Mouse (Mus musculus): Measurements from ENCODE around the gene Rpl12.

DNA sequence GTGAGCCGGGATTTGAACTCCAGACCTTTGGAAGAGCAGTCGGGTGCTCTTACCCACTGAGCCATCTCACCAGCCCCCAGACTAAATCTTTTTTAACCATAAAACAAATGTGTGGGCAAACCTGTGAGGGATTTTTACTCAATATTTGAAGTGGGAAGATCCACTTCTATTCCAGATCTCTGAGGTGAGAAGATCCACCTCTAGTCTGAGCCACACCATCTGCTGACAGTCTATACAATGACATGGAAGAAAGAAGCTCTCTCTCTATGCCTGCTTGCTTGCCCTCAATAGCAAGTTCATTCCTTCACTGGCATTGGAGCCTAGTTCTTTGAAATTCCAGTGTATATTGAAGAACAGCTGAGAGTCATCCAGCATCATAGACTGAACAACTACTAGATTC, 38.4 kb downstream of the Rpl12 start:
- TF ChIP-seq CTCF (IDR thresholded peaks at IDR 0.05; ENCODE audit: low read depth, low read length) (no peak), TAL1 (conservative IDR thresholded peaks at IDR 0.05; ENCODE audit: low read depth, low read length) (no peak), POLR2AphosphoS5 (IDR thresholded peaks at IDR 0.05; ENCODE audit: insufficient replicate concordance, low read depth, low read length) (no peak)
